Mouse (Mus musculus): ENCODE data around the gene Sav1.

GRCm38 (mm10) chr12:69923603-69924002, 63.2 kb downstream of the Sav1 start:
- no peak for TF ChIP-seq CTCF (IDR thresholded peaks at IDR 0.05; ENCODE audit: extremely low read depth, insufficient read depth, insufficient read length, insufficient replicate concordance)
- TF ChIP-seq POLR2A (IDR thresholded peaks at IDR 0.05; ENCODE audit: low read depth, low read length), result no peak
